Mouse (Mus musculus) T-helper 2 cell (primary cell): ENCODE data around the gene Gpat3.

Experiments used
- in situ Hi-C: fragments of 300-600 bp; cut with MboI, MseI; formaldehyde crosslinking; loops from one replicate; pipeline ENCODE4 v1.15.1; 2025; ENCODE audit warnings: high pct_unique_total_duplicates

Gpat3 gene

DNA sequence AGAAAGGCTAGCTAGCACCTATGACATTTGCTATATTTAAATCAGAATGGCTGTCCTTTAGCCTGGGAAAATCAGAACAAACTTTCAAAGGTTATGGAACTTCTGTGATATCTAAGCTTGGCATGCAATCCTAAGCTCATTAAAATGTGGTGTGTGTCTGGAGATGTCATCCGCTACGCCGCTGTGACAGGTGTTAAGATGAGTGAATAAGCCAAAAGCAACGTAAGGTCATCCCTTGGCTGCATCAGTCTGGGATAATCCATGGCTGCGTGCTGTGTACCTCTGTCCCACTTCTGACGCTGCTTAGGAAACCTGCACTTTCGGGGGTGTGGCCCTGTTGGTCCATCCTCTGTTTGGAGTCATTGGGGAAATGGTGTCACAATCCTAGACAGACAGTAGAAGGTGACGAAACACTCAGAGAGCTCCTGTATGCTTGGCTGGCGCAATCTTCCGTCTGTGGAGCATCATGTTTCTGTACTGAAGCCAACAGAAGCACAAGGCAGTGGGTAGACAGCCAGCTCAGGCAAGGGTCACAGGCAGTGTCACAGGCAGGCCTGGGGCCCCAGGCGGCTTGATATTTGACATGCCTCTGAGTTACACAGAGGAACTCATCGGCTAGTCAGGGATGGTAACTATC, 15.0 kb downstream of the Gpat3 start:
- in situ Hi-C loops, result no loop called here

- in situ Hi-C loops, result no loop called here
Observed at GRCm38 (mm10) chr5:100861140-100861539, 15.6 kb downstream of the Gpat3 start.

DNA sequence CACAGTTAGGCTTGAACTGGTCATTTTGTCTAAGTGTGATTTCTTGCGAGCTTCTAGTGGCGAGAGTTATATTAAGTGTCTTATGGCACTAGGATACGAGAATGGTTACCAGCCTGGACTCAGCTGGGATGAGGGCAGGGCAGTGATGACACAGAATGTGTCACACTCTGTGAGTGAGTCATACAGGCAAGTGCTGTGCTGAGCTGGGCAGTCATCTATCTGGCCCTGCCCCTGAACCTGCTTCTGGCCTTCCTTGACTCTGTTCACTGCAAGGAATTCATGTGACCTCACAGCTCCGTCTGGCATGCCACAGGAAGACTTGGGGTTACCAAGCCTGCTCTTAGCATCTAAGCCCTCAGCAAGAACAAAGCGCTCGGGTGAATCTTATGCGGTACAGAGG, 16.3 kb downstream of the Gpat3 start:
- in situ Hi-C loops, result no loop called here

DNA sequence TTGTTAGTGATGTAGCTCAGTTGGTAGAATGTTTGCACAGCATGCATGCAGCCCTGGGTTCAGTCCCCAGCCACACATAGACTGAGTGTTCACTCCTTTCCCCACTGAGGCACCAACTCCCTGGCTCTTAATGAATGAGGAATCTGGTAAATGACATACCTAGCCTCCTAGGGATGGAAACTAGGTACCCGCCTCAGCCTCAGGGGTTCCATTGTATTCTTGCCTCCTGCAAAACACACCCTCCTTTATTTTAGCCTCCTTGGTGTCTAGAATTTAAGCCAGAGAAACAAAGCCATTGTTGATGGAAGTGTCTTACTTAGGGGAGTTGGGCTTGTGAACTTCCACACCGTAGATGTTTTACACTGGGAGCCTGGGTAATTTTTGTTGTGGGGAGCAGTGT, 17.6 kb downstream of the Gpat3 start:
- in situ Hi-C loops, result no loop called here

GRCm38 (mm10) chr5:100864438-100864837, 18.9 kb downstream of the Gpat3 start:
- in situ Hi-C loops, result no loop called here

DNA sequence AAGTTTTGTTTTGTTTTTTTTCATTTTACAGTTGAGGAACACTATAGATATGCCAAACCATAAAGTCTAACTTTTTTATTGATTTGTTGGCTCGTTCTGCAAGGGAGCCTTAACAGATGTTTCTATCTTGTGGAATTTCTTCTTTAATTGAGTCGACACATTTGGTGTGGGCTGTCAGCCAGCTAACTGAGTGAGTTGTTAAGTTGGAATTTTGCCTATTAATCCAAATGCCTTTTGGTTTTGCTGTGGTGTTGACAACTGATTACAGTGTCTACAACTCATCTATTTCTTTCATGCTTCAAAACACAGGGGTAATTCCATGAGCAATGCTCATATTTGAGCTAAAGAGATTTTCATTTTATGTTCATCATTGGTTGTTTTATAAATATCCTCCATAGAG, 20.7 kb downstream of the Gpat3 start:
- in situ Hi-C loops, result no loop called here

GRCm38 (mm10) chr5:100869197-100869895, 23.8 kb downstream of the Gpat3 start:
- in situ Hi-C loops, result no loop called here

GRCm38 (mm10) chr5:100871987-100872386, 26.5 kb downstream of the Gpat3 start:
- in situ Hi-C loops, result no loop called here

DNA sequence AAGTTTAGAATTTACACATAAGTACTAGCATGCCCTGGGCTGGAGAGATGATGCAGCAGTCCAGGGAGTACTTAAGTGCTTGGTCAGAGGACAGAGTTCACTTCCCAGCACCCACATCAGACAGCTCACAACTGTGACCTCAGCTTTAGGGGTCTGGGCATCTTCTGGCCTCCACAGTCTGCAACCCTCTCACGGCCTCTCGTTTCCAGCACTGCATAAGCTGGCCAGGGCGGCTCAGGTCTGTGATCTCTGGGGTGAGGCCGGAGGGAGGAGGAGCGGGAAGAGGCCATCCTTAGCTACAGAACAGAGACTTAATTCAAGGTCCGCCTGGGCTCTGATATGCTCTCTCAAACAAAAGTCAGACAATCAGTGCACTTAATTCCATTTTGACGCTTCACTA, 29.2 kb downstream of the Gpat3 start:
- in situ Hi-C loops, result no loop called here

DNA sequence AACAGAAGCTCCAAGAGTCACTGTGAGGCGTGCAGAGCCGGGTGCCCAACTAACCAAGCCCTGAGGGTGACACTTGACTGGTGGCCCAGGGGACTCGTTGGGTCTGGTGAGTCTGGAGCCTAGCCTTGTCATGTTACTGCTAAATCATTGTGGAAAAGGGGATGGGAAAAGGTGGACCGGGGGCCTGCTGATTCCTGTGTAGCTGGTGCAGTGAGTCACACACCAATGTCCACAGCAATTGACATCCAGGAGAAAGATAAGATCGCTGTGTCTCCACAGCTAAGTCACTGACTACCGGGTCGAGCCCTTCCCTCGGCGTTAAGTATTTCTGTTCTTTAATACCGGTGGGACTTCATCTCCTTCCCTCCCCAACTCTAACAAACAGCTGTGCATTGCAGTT, 29.7 kb downstream of the Gpat3 start:
- in situ Hi-C loops, result no loop called here

DNA sequence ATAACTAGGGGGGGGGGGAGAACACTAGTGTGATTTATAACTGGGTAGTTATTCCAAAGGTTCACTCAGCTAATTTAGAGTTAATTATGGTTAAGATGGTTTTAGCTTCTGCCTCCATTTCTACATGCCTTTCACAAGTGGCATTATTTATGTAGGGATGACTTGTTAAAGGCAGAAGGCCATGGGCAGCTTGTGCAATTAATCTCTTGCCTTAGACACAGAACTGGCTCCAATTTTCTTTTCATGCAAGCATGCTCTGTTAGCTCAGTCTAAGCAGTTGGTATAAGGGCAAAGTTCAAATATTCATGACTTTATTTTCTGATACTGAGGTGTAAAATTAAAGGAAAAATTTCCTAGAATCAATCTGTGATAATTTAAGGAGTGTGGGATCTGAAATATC, 31.5 kb downstream of the Gpat3 start:
- in situ Hi-C loops, result no loop called here

DNA sequence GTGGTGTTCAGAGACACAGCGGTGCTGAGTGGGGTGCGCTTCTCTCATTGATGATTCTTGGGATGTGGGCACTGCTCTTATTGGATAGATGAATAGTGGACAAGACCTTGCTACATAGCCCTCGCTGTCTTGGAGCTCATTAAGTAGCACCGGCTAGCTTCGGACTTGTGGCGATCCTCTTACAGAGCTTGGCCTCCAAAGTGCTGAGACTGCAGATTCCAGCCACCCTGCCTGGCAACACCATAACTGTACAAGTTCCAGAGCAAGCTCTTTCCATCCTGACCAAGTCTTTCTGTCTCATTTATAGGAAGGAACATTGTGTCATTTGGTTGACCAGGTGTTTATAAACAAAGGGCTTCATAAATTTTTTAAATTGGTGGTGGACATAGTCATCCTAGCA, 39.7 kb downstream of the Gpat3 start:
- in situ Hi-C loops, result no loop called here

- in situ Hi-C loops, result no loop called here
Observed at GRCm38 (mm10) chr5:100886331-100886988, 40.9 kb downstream of the Gpat3 start.

DNA sequence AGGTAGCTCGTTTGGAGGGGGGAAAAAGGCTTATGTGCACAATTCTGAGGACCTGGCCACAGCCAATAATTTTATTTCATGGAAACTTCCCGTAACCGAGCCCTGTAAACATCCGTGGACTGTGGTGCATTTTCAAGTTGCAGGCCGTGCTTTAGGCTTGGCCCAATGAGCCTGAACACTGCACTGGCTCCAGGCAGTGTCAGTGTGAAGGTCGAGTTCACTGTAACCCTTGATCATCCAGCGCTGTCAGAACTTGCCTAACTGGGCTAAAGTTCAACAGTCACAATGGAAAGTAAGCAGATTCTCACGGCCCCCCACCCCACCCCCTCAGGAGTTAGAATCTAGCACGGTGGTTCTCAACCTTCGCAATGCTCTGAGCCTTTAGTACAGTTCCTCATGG, 50.7 kb downstream of the Gpat3 start:
- in situ Hi-C loops, result no loop called here

- in situ Hi-C loops, result loop anchor here (10.0 kb wide), 1 partner anchor 45 kb away; no protein-coding TSS in a partner anchor
Observed at GRCm38 (mm10) chr5:100899745-100900489, 54.4 kb downstream of the Gpat3 start.

GRCm38 (mm10) chr5:100901046-100901445, 55.5 kb downstream of the Gpat3 start:
- in situ Hi-C loops, result loop anchor here (10.0 kb wide), 1 partner anchor 46 kb away; no protein-coding TSS in a partner anchor

- in situ Hi-C loops, result loop anchor here (10.0 kb wide), 1 partner anchor 54 kb away; no protein-coding TSS in a partner anchor
Observed at GRCm38 (mm10) chr5:100908478-100908877, 63.0 kb downstream of the Gpat3 start.

DNA sequence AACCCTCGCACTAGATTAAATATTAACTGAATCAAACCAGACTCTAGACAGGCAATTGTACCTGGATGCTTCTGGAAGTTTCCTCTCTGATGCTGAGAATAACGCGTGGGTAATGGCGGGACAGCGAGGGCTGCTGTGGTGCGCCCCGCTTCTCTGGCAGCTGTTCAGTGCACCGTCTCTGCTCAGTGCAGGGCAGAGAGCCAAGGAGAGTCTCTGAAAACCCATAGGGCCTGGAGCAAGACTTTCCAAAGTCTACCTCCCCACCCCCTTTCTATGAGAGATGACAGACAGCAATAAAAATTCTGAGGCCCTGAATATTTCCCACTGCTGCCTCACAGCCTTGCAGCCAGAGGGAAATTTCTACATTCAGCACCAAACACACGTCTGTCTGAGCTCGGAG, 63.4 kb downstream of the Gpat3 start:
- in situ Hi-C loops, result loop anchor here (10.0 kb wide), 1 partner anchor 54 kb away; no protein-coding TSS in a partner anchor

DNA sequence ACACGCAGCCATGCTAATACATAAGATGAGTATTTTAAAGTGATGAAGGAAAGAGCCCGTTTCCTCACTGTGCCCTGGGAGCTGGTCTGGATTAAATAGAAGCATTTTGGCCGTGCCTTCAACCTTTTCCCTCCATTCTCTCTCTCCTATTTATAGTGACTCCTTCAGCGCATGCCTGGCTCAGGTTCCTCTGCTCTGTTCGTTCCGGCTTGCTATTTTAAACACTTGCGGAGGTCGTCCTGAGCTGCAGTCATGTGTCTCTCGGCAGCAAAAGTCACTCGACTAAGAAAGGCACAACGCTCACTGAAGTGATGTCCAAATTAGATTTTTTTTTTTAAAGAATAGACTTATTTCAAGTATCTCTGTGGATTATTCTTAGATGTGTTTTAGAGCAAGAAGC, 64.2 kb downstream of the Gpat3 start:
- in situ Hi-C loops, result loop anchor here (5.0 to 10.0 kb wide), 3 partner anchors 55 to 242 kb away; no protein-coding TSS in a partner anchor

DNA sequence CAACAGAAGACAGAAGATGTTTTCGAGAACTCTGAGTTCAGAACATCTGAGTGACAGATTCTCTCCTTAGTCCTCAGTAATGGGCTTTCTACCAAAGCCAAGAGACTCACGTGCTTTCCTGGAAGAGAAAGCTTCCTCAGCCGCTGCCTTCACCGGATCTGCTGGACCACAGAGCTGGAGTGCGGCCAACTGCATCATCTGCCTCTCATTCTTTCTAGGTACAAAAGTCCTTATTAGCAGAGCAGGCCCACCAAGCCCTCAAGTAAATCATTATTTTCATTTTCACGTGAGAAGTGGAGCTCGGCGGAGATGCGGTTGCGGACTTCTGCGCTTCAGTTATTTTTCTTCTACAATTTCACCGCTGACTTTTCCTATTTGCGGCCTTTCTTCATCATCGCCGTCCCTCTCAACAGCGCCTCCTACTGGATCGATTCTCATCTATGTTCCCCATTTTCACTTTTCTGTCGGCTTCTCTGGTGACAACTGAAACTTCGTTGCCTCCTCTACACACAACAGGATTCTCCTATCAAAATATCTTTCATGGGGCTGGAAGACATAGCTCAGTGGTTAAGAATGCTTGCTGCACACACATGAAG, 66.1 kb downstream of the Gpat3 start:
- in situ Hi-C loops, result loop anchor here (5.0 kb wide), 2 partner anchors 84 to 244 kb away; no protein-coding TSS in a partner anchor

DNA sequence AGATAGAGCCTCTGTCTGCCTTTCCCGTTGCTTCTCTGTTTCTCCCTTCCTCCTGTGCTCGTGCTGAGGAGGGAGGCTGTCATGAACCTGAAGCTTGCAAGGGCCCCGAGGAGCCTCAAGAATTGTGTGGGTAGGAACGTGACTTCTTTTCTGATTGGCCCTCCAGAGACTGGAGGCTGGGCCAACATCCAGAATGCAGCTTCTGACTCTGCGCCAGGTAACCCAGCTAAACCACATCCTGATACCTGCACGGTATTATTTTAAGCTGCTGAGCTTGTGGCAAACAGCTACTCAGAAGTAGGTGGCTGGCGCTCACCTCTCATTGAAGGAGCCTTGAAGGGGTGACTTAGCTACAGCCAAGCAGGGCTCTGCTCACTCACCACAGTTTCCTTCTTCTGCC, 66.9 kb downstream of the Gpat3 start:
- in situ Hi-C loops, result loop anchor here (5.0 kb wide), 2 partner anchors 85 to 245 kb away; no protein-coding TSS in a partner anchor
